Mouse (Mus musculus): ENCODE data around the gene Tmem167.

- TF ChIP-seq CTCF (IDR thresholded peaks at IDR 0.05; ENCODE audit: extremely low read depth, insufficient read length, insufficient replicate concordance, low read depth, low read length): no peak
- no peak for TF ChIP-seq POLR2A (IDR thresholded peaks at IDR 0.05; ENCODE audit: low read depth, low read length)
These were observed 881 bp downstream of the Tmem167 start for GRCm38 (mm10) chr13:90089825-90090183.
